Mouse (Mus musculus) hindbrain, embryonic 14.5 days (tissue): ENCODE data around the gene Serpina3i. TPM values are rescaled to one million over a fixed set of nuclear protein-coding genes. Genes with fewer than 3 reads are reported as not detected.
"Not testable (repeated sequence)": the region's sequence is repeated elsewhere in the genome, so short reads cannot be mapped to it uniquely, and the experiment has no call there.

Source experiments
- ATAC-seq: fragments of 200-750 bp; cut with Nextera tagmentation; 2 replicates; pipeline ENCODE4 v1.8.0; 2017; ENCODE audit warnings: moderate number of reproducible peaks, mild to moderate bottlenecking, moderate TSS enrichment, moderate library complexity; ENCODE audit not compliant: low FRiP score
- DNase-seq: peaks from one replicate; pipeline ENCODE4 v3.0.0-alpha.2; 2015; ENCODE audit warnings: low spot score
- H3K27ac ChIP-seq: fragments of 300-500 bp; sonication (generic); 2 replicates; pipeline ENCODE4 v1.5.1; 2014; ENCODE audit warnings: mild to moderate bottlenecking, moderate library complexity
- H3K27me3 ChIP-seq: fragments of 300-500 bp; sonication (generic); 2 replicates; pipeline ENCODE4 v1.6.1; 2014; ENCODE audit warnings: mild to moderate bottlenecking, low read length, mixed read lengths; ENCODE audit not compliant: control insufficient read depth, insufficient read depth
- H3K36me3 ChIP-seq: fragments of 300-500 bp; sonication (generic); replicated peaks from 2 replicates; pipeline ENCODE4 v1.6.1; 2014; ENCODE audit not compliant: control insufficient read depth, insufficient read depth
- H3K4me1 ChIP-seq: fragments of 300-500 bp; sonication (generic); replicated peaks from 2 replicates; pipeline ENCODE4 v1.6.1; 2014; ENCODE audit warnings: antibody characterized with exemption, low read length, mixed read lengths; ENCODE audit not compliant: control insufficient read depth, insufficient read depth
- H3K4me2 ChIP-seq: fragments of 300-500 bp; sonication (generic); replicated peaks from 2 replicates; pipeline ENCODE4 v1.6.1; 2014; ENCODE audit warnings: mild to moderate bottlenecking, moderate library complexity
- H3K4me3 ChIP-seq: fragments of 300-500 bp; sonication (generic); replicated peaks from 2 replicates; pipeline ENCODE4 v1.5.1; 2014; ENCODE audit warnings: mild to moderate bottlenecking, low read length
- H3K9ac ChIP-seq: fragments of 300-500 bp; sonication (generic); 2 replicates; pipeline ENCODE4 v1.6.1; 2014
- H3K9me3 ChIP-seq: fragments of 300-500 bp; sonication (generic); 2 replicates; pipeline ENCODE4 v1.6.1; 2016; ENCODE audit warnings: low read length; ENCODE audit not compliant: control insufficient read depth
- WGBS: fragments of 180-500 bp; shearing (Covaris S2); extraction: QIAGEN DNeasy Blood & Tissue Kit; methylation state at CpG from one replicate; pipeline ENCODE4 v1.1.7; 2014; 5-methylcytosine and 5-hydroxymethylcytosine counted together
- polyA plus RNA-seq: library from polyadenylated mRNA; unstranded; fragments of >200 nt; fragmentation: Nextera tagmentation; extraction: Ambion mirVana; gene quantifications from 2 replicates; pipeline ENCODE4 v1.2.1, GENCODE M21; 2014

Serpina3i gene
- polyA plus RNA-seq, 1 experiment from 2014 or later = 0.08 TPM

GRCm38 (mm10) chr12:104238048-104238447 lies 24.9 kb upstream of the Serpina3i start:
- not testable (repeated sequence) for H3K4me2 ChIP-seq, H3K4me3 ChIP-seq, H3K27ac ChIP-seq, H3K9ac ChIP-seq, DNase-seq, H3K4me1 ChIP-seq, ATAC-seq, H3K9me3 ChIP-seq, H3K36me3 ChIP-seq, H3K27me3 ChIP-seq
- WGBS = 90% methylated on average over 1 of the region's 1 CpGs

GRCm38 (mm10) chr12:104243307-104243706 lies 19.6 kb upstream of the Serpina3i start:
- no peak overlapping the region for H3K27ac ChIP-seq
- no peaks in the 10 kb centered on the region for H3K36me3 ChIP-seq
- H3K4me3 ChIP-seq = no peak overlapping the region
- H3K4me1 ChIP-seq = no peaks in the 10 kb centered on the region; the same call in 1 of the 2 replicates
- ATAC-seq (no peak), DNase-seq (no peak)
- H3K4me2 ChIP-seq = no peak overlapping the region
- H3K27me3 ChIP-seq = no peaks in the 10 kb centered on the region
- H3K9ac ChIP-seq = no peak overlapping the region
- no peaks in the 10 kb centered on the region for H3K9me3 ChIP-seq

GRCm38 (mm10) chr12:104245092-104245491 lies 17.8 kb upstream of the Serpina3i start:
- H3K9ac ChIP-seq = no peak overlapping the region
- no peaks in the 10 kb centered on the region for H3K36me3 ChIP-seq
- no peak for DNase-seq
- no peak overlapping the region for H3K27ac ChIP-seq
- WGBS = 69% methylated on average over 1 of the region's 1 CpGs
- H3K27me3 ChIP-seq = no peaks in the 10 kb centered on the region
- H3K9me3 ChIP-seq = no peaks in the 10 kb centered on the region
- no peak for ATAC-seq
- H3K4me1 ChIP-seq = no peaks in the 10 kb centered on the region; the same call in 1 of the 2 replicates
- no peak overlapping the region for H3K4me2 ChIP-seq
- no peak overlapping the region for H3K4me3 ChIP-seq

GRCm38 (mm10) chr12:104245595-104245994 lies 17.3 kb upstream of the Serpina3i start:
- no peaks in the 10 kb centered on the region for H3K27me3 ChIP-seq
- no peak overlapping the region for H3K27ac ChIP-seq
- ATAC-seq (no peak), DNase-seq (no peak)
- H3K36me3 ChIP-seq = no peaks in the 10 kb centered on the region
- WGBS = 76% methylated on average over 3 of the region's 3 CpGs
- H3K9ac ChIP-seq = no peak overlapping the region
- no peaks in the 10 kb centered on the region; the same call in 1 of the 2 replicates for H3K4me1 ChIP-seq
- H3K9me3 ChIP-seq = no peaks in the 10 kb centered on the region
- no peak overlapping the region for H3K4me3 ChIP-seq
- H3K4me2 ChIP-seq = no peak overlapping the region

GRCm38 (mm10) chr12:104247553-104248002 lies 15.3 kb upstream of the Serpina3i start:
- no peak overlapping the region for H3K4me2 ChIP-seq
- no peaks in the 10 kb centered on the region for H3K9me3 ChIP-seq
- ATAC-seq (peak; percentile 57; the same call in 1 of the 2 replicates), DNase-seq (no peak)
- no peak overlapping the region for H3K9ac ChIP-seq
- no peaks in the 10 kb centered on the region for H3K27me3 ChIP-seq
- no peak overlapping the region for H3K27ac ChIP-seq
- no peak overlapping the region for H3K4me3 ChIP-seq
- no peaks in the 10 kb centered on the region; the same call in 1 of the 2 replicates for H3K4me1 ChIP-seq
- no peaks in the 10 kb centered on the region for H3K36me3 ChIP-seq

GRCm38 (mm10) chr12:104248231-104248630 lies 14.7 kb upstream of the Serpina3i start:
- Histone ChIP-seq H3K36me3 (no peaks in the 10 kb centered on the region), H3K27ac (no peak overlapping the region), H3K4me3 (no peak overlapping the region), H3K27me3 (no peaks in the 10 kb centered on the region), H3K9ac (no peak overlapping the region), H3K4me1 (no peaks in the 10 kb centered on the region; the same call in 1 of the 2 replicates), H3K4me2 (no peak overlapping the region), H3K9me3 (no peaks in the 10 kb centered on the region)
- DNase-seq (no peak), ATAC-seq (0 out of 2 replicates have a peak, but pooled peaks have one; percentile 31)
- 75% methylated on average over 3 of the region's 3 CpGs for WGBS

- no peak for ATAC-seq
These were observed 1.9 kb upstream of the Serpina3i start for GRCm38 (mm10) chr12:104261041-104261440.

GRCm38 (mm10) chr12:104266374-104266773 lies 3.5 kb downstream of the Serpina3i start:
- no peaks in the 10 kb centered on the region for H3K4me1 ChIP-seq
- no peaks in the 10 kb centered on the region for H3K27me3 ChIP-seq
- WGBS = 86% methylated on average over 3 of the region's 3 CpGs
- ATAC-seq (no peak), DNase-seq (no peak)
- no peak overlapping the region for H3K4me3 ChIP-seq
- H3K36me3 ChIP-seq = no peaks in the 10 kb centered on the region
- H3K9me3 ChIP-seq = no peaks in the 10 kb centered on the region
- H3K4me2 ChIP-seq = no peak overlapping the region
- no peak overlapping the region for H3K9ac ChIP-seq
- no peak overlapping the region for H3K27ac ChIP-seq

More at GRCm38 (mm10) chr12:104261041-104261440, 1.9 kb upstream of the Serpina3i start:
- Histone ChIP-seq H3K4me1 (no peaks in the 10 kb centered on the region), H3K9ac (no peak overlapping the region), H3K4me3 (no peak overlapping the region), H3K36me3 (no peaks in the 10 kb centered on the region), H3K27me3 (no peaks in the 10 kb centered on the region), H3K27ac (no peak overlapping the region), H3K4me2 (no peak overlapping the region), H3K9me3 (no peaks in the 10 kb centered on the region)
- WGBS = 73% methylated on average over 3 of the region's 3 CpGs
- no peak for DNase-seq

- no peaks in the 10 kb centered on the region for H3K36me3 ChIP-seq
- WGBS = 88% methylated on average over 18 of the region's 18 CpGs
- H3K4me3 ChIP-seq = no peak overlapping the region
- H3K27ac ChIP-seq = no peak overlapping the region
- ATAC-seq (no peak), DNase-seq (no peak)
- H3K4me2 ChIP-seq = no peak overlapping the region
- H3K4me1 ChIP-seq = no peaks in the 10 kb centered on the region
- H3K27me3 ChIP-seq = no peaks in the 10 kb centered on the region
- H3K9me3 ChIP-seq = peaks cover 8% of the 10 kb centered on the region; the same call in 1 of the 2 replicates
- no peak overlapping the region for H3K9ac ChIP-seq
These were observed 15.5 kb downstream of the Serpina3i start for GRCm38 (mm10) chr12:104278216-104279055.
